Mouse (Mus musculus): ENCODE data around the gene Myo6. TPM values are rescaled to one million over a fixed set of nuclear protein-coding genes. Genes with fewer than 3 reads are reported as not detected.
A peak's percentile ranks its signal among the peaks of the same experiment; 100 is the strongest.
"Not testable (repeated sequence)": the region's sequence is repeated elsewhere in the genome, so short reads cannot be mapped to it uniquely, and the experiment has no call there.

The Myo6 gene
- total RNA-seq, 2 experiments from 2014 or later: 71.7 to 84.2 TPM

GRCm38 (mm10) chr9:80286845-80287244 lies 122.0 kb downstream of the Myo6 start:
- DNase-seq (ENCODE audit: extremely low spot score in 1 of 2, low spot score in 1 of 2): no peak

GRCm38 (mm10) chr9:80293056-80293584 lies 128.3 kb downstream of the Myo6 start:
- no peak for DNase-seq (ENCODE audit: extremely low spot score in 1 of 2, low spot score in 1 of 2)

DNA sequence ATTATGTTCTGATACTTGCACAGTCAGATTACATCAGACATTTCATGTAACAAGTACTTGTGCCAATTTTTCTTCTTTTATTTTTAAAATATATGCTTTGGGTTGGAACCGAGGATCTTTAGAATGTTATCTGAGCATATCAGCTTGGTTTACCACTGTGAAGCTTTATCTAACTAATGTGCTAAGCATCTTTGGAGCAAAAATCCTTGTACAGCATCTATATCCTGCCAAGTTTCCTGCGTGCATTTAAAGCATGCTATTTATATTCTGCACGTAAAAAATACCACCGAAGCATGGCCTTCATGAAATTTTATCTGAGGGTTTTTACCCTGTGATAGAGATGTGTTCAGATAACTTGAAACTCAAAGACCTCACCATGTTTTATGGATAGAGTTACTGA lies 131.3 kb downstream of the Myo6 start:
- no peak for DNase-seq (ENCODE audit: extremely low spot score in 1 of 2, low spot score in 1 of 2)

- no peak for DNase-seq (ENCODE audit: extremely low spot score in 1 of 2, low spot score in 1 of 2)
Observed at GRCm38 (mm10) chr9:80299031-80299430, 134.2 kb downstream of the Myo6 start.

GRCm38 (mm10) chr9:80303518-80303917 lies 138.7 kb downstream of the Myo6 start:
- DNase-seq (ENCODE audit: extremely low spot score in 1 of 2, low spot score in 1 of 2): no peak

DNA sequence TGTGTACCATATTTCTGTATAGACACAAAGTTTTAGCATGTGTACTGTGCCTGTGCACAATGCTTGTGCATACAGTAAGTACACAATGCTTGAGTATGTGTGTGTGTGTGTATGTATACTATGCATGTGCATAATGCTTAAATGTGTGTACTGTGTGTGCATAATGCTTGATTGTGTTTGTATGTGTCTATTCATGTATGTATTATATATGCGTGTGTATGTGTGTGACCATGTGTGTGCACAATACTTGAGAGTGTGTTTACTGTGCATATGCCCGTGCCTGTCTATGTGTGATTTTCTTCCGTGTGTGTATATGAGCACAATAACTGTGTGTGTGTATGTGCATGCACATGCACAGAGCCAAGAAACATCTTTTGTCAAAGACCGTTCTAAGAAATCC lies 141.6 kb downstream of the Myo6 start:
- DNase-seq (ENCODE audit: extremely low spot score in 1 of 2, low spot score in 1 of 2): no peak

- DNase-seq (ENCODE audit: extremely low spot score in 1 of 2, low spot score in 1 of 2): peak; percentile 20 to 22
Observed at GRCm38 (mm10) chr9:80306853-80307252, 142.0 kb downstream of the Myo6 start.

GRCm38 (mm10) chr9:80307629-80308028 lies 142.8 kb downstream of the Myo6 start:
- DNase-seq (ENCODE audit: extremely low spot score in 1 of 2, low spot score in 1 of 2): no peak

- DNase-seq (ENCODE audit: extremely low spot score in 1 of 2, low spot score in 1 of 2): no peak
Observed at GRCm38 (mm10) chr9:80313610-80314009, 148.8 kb downstream of the Myo6 start.

GRCm38 (mm10) chr9:80315922-80316321 lies 151.1 kb downstream of the Myo6 start:
- DNase-seq (ENCODE audit: extremely low spot score in 1 of 2, low spot score in 1 of 2): no peak

DNA sequence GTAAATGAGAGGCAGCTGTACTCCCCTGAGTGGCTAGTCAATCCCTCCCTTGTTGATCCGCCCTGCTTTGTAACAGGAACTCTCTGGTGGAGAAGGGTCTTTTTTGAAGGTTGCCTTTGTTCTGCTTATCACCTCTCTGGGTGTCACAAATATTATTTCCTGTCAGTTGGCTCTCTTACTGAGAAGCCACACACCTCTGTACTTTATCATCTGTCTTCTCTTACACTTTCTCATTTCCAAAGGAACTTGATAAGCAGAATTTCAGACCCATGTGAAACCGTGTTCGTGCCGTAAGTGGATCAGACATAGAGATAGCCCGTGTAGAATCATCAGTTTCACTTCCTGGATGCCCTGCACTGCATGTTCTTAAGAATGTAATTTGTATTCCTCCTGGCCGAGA lies 153.2 kb downstream of the Myo6 start:
- no peak for DNase-seq (ENCODE audit: extremely low spot score in 1 of 2, low spot score in 1 of 2)

- DNase-seq (ENCODE audit: extremely low spot score in 1 of 2, low spot score in 1 of 2): not testable (repeated sequence)
Observed at GRCm38 (mm10) chr9:80321051-80321887, 156.4 kb downstream of the Myo6 start.

DNA sequence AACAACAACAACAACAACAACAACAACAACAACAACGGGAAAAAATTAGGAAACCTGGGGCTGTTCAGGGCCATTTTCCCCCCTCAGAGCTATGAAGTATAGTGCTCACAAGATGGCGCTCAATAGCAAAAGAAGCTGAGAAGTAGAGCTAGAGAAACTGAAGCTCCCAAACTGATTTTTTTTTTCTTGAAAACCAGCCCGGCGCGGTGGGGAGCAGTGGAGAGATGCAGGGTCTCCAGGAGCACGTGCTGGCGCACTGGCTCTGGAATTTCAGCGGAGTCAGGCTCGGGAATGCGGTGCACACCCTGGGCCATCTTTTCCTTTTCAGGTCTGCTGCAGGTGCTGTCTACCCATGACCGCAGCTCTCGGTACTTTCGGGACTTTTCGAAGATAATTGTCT lies 167.3 kb downstream of the Myo6 start:
- DNase-seq (ENCODE audit: extremely low spot score in 1 of 2, low spot score in 1 of 2): peak; percentile 21 to 27

GRCm38 (mm10) chr9:80333466-80333865 lies 168.6 kb downstream of the Myo6 start:
- DNase-seq (ENCODE audit: extremely low spot score in 1 of 2, low spot score in 1 of 2): no peak

- DNase-seq (ENCODE audit: extremely low spot score in 1 of 2, low spot score in 1 of 2): no peak
Observed at GRCm38 (mm10) chr9:80333998-80334605, 169.3 kb downstream of the Myo6 start.

DNA sequence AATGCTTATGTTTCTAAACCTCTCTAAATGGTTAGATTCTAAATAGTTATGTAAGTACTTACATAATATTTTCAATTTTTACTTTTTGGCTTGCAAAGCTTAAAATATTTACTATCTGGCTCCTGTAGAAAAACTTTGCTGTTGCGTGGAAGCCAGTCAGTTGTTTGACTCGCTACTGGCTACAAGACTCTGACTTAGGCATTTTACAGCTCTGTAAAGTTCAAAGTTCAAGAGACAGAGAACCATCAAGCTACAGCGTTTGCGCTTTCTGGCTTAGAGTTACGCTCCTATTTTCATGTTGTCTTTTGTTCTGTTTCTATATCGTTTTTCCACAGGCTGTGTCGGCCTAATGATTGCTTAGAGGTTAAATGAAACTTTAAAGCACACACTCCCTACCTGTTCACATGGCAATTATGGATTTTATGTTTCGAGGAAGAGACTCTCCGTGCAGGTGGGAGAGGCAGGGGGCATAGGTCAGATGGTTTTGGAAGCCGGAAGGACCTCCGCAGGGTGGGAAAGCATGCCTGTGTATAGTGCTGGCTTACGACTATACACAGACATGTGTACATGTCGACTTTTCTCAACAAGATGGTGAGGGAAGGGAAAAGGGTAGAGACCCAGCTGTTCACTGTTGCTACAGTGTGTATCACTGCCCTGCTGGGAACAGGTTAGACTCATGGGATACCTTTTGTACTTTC lies 171.0 kb downstream of the Myo6 start:
- DNase-seq (ENCODE audit: extremely low spot score in 1 of 2, low spot score in 1 of 2): no peak

GRCm38 (mm10) chr9:80338026-80338425 lies 173.2 kb downstream of the Myo6 start:
- no peak for DNase-seq (ENCODE audit: extremely low spot score in 1 of 2, low spot score in 1 of 2)

DNA sequence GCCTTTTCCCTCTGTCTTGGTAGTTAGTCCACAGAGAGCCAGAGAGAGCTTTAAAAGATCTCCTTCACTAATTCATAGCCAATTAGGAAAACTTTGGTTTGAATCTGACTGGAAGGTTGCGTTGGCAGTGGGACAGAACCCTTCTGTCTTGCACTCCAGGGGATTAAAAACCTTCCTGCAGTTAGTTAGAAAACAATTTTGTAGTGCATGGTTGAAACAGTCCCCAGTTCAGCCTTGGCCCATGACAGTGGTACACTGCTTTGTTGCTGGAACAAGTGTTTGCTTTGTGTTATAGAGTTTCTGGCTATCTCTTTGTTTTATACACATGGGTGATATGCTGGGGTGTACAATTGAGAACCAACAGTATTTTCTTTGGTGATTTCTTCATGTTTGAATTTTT lies 176.1 kb downstream of the Myo6 start:
- no peak for DNase-seq (ENCODE audit: extremely low spot score in 1 of 2, low spot score in 1 of 2)

DNA sequence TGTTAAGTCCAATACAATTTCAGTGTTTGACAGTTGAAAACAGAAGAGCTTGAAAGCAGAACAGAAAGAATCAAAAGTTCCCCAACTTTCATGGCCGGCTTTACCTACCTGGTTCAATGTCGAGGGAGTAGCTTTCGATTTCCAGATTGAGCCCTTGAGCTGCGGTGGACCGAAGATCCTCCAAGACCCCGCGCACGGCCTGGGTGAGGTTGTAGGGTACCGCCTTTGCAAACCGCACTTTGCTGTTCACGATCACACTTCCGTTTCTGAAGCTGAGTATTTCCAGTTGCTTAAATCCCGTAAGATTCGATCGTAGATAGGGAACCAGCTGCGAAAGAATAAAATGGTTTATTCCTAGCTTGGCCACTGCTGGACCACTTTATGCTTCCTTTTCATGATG lies 176.9 kb downstream of the Myo6 start:
- DNase-seq (ENCODE audit: extremely low spot score in 1 of 2, low spot score in 1 of 2): no peak

- no peak for DNase-seq (ENCODE audit: extremely low spot score in 1 of 2, low spot score in 1 of 2)
Observed at GRCm38 (mm10) chr9:80342520-80342919, 177.7 kb downstream of the Myo6 start.

DNA sequence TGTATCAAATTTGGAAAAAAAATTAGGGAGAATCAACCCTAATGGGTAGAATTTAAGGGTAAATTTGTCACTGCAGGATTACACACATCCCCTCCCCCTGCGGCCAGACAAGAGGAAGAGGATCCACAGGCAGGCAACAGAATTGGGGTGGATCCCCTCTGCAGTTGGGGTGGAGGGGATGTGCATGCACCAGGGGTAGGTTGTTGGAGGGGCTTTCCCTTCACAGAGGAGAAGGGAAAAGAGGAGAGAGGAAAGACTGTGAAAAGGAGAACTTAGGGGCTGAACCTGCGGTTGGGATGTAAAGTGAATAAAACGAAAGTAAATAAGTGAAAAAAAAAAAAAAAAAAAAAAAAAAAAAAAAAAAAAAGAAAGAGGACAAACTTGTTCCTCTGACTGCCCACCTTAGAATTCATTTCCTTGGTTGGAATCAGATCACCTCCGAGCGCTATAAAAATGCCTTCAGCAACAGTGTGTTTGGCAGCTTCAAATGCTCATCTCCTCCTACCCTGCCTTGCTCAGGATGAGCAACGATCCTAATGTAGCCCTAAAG lies 179.7 kb downstream of the Myo6 start:
- DNase-seq (ENCODE audit: extremely low spot score in 1 of 2, low spot score in 1 of 2): no peak
